Comparison of ENCODE assay signal across 10 mouse cellular contexts in genomic region chr2:30651831-30652230, GRCm38 (mm10). TPM values are rescaled to one million over a fixed set of nuclear protein-coding genes. Genes with fewer than 3 reads are reported as not detected.
DNase-seq lines count a peak whose midpoint lies in the region; ATAC-seq and TF ChIP-seq lines count a peak whose summit lies in the region.
"Had no signal": no experiment of that assay in that cellular context is flagged by ENCODE, and none has a peak within 500 bp of the region (broad histone marks: within the 10 kb centered on the region; RNA-seq: fewer than 3 reads in every experiment).

No protein-coding gene starts in this region.

- H3K4me3 ChIP-seq in kidney, embryonic 14.5 days (ENCODE audit: low read length): no peak overlapping the region
- no peak overlapping the region for H3K4me3 ChIP-seq in kidney, adult 2 months (ENCODE audit: insufficient read depth, low read depth, low read length)
- no peak overlapping the region for H3K4me3 ChIP-seq in forebrain, embryonic 10.5 days
- H3K4me3 ChIP-seq in hindbrain, embryonic 15.5 days: no peak overlapping the region
- H3K4me3 ChIP-seq in neural tube, embryonic 12.5 days: no peak overlapping the region
- H3K4me3 ChIP-seq: liver, embryonic 13.5 days had no signal

- no peak for TF ChIP-seq POLR2A in kidney, adult 2 months (IDR thresholded peaks at IDR 0.05; ENCODE audit: low read depth, low read length)

- H3K27me3 ChIP-seq in kidney, embryonic 14.5 days (ENCODE audit: control insufficient read depth, insufficient read depth, low read length): no peaks in the 10 kb centered on the region
- H3K27me3 ChIP-seq in kidney, adult 2 months (replicated peaks; ENCODE audit: control insufficient read depth, insufficient read depth, low read length): no peaks in the 10 kb centered on the region
- peaks cover 9% of the 10 kb centered on the region; the same call in 1 of the 2 replicates for H3K27me3 ChIP-seq in forebrain, embryonic 10.5 days (ENCODE audit: poor library complexity, severe bottlenecking)
- H3K27me3 ChIP-seq in hindbrain, embryonic 15.5 days: no peaks in the 10 kb centered on the region
- peaks cover 20% of the 10 kb centered on the region for H3K27me3 ChIP-seq in neural tube, embryonic 12.5 days (replicated peaks)
- H3K27me3 ChIP-seq: liver, embryonic 13.5 days had no signal

- no peak overlapping the region for H3K4me2 ChIP-seq in kidney, embryonic 14.5 days (replicated peaks; ENCODE audit: low read depth, low read length)
- no peak overlapping the region for H3K4me2 ChIP-seq in hindbrain, embryonic 15.5 days
- peak overlapping the region; percentile 24; the same call in 1 of the 2 replicates for H3K4me2 ChIP-seq in neural tube, embryonic 12.5 days (replicated peaks)
- H3K4me2 ChIP-seq: liver, embryonic 13.5 days had no signal

- no peak for DNase-seq in kidney, adult 2 months
- no peak for DNase-seq in forebrain, embryonic 10.5 days (ENCODE audit: extremely low spot score, low spot score)
- no peak for DNase-seq in gastrocnemius, adult 18-20 months (ENCODE audit: low spot score)
- no peak for DNase-seq in spleen, postnatal 36 days (ENCODE audit: low spot score in 2 of 2)
- DNase-seq: cerebellum, postnatal 36 days; liver, embryonic 13.5 days had no signal

- H3K36me3 ChIP-seq in kidney, embryonic 14.5 days (ENCODE audit: control insufficient read depth, insufficient read depth, low read length): no peaks in the 10 kb centered on the region
- H3K36me3 ChIP-seq in kidney, adult 2 months (ENCODE audit: control insufficient read depth, insufficient read depth, low read length): no peaks in the 10 kb centered on the region
- H3K36me3 ChIP-seq in forebrain, embryonic 10.5 days (replicated peaks): no peaks in the 10 kb centered on the region
- H3K36me3 ChIP-seq in hindbrain, embryonic 15.5 days: no peaks in the 10 kb centered on the region
- H3K36me3 ChIP-seq in neural tube, embryonic 12.5 days: no peaks in the 10 kb centered on the region
- H3K36me3 ChIP-seq: liver, embryonic 13.5 days had no signal

- no peak for ATAC-seq in kidney, embryonic 14.5 days (ENCODE audit: low FRiP score, low TSS enrichment)
- no peak for ATAC-seq in hindbrain, embryonic 15.5 days (ENCODE audit: low FRiP score, low read depth)
- no peak for ATAC-seq in neural tube, embryonic 12.5 days (ENCODE audit: low FRiP score, low read depth)
- no peak for ATAC-seq in frontal cortex, adult (ENCODE audit: low TSS enrichment)

- H3K4me1 ChIP-seq in kidney, embryonic 14.5 days (ENCODE audit: control insufficient read depth, insufficient read depth, low read length): peaks cover 40% of the 10 kb centered on the region
- H3K4me1 ChIP-seq in kidney, adult 2 months (ENCODE audit: control insufficient read depth, insufficient read depth, low read length): peaks cover 27% of the 10 kb centered on the region
- peaks cover 91% of the 10 kb centered on the region for H3K4me1 ChIP-seq in forebrain, embryonic 10.5 days
- peaks cover 79% of the 10 kb centered on the region for H3K4me1 ChIP-seq in hindbrain, embryonic 15.5 days (replicated peaks)
- peaks cover 77% of the 10 kb centered on the region for H3K4me1 ChIP-seq in neural tube, embryonic 12.5 days

- WGBS in kidney, embryonic 14.5 days: 92% methylated on average over 1 of the region's 1 CpGs
- 93% methylated on average over 1 of the region's 1 CpGs for WGBS in kidney, adult 2 months
- 89% methylated on average over 1 of the region's 1 CpGs for WGBS in forebrain, embryonic 10.5 days
- 92% methylated on average over 1 of the region's 1 CpGs for WGBS in hindbrain, embryonic 15.5 days
- WGBS in neural tube, embryonic 12.5 days: 83% methylated on average over 1 of the region's 1 CpGs

- no peak for TF ChIP-seq CTCF in kidney, adult 2 months (conservative IDR thresholded peaks at IDR 0.05; ENCODE audit: insufficient read depth, insufficient read length, low read depth, low read length)

- H3K27ac ChIP-seq in kidney, embryonic 14.5 days (ENCODE audit: low read depth, low read length): peak overlapping the region; percentile 98
- H3K27ac ChIP-seq in kidney, adult 2 months (ENCODE audit: insufficient read depth, low read depth, low read length): no peak overlapping the region
- peak overlapping the region; percentile 89 for H3K27ac ChIP-seq in forebrain, embryonic 10.5 days
- H3K27ac ChIP-seq in hindbrain, embryonic 15.5 days (replicated peaks): peak overlapping the region; percentile 87
- peak overlapping the region; percentile 86 for H3K27ac ChIP-seq in neural tube, embryonic 12.5 days
- H3K27ac ChIP-seq: liver, embryonic 13.5 days had no signal

- no peaks in the 10 kb centered on the region for H3K9me3 ChIP-seq in kidney, embryonic 14.5 days (ENCODE audit: control insufficient read depth, low read length)
- H3K9me3 ChIP-seq in forebrain, embryonic 10.5 days: peaks cover 5% of the 10 kb centered on the region; the same call in 1 of the 2 replicates
- no peaks in the 10 kb centered on the region for H3K9me3 ChIP-seq in hindbrain, embryonic 15.5 days
- no peaks in the 10 kb centered on the region for H3K9me3 ChIP-seq in neural tube, embryonic 12.5 days
- H3K9me3 ChIP-seq: liver, embryonic 13.5 days had no signal

- H3K9ac ChIP-seq in kidney, embryonic 14.5 days (ENCODE audit: low read depth, low read length): no peak overlapping the region
- H3K9ac ChIP-seq in hindbrain, embryonic 15.5 days: no peak overlapping the region
- no peak overlapping the region for H3K9ac ChIP-seq in neural tube, embryonic 12.5 days
- H3K9ac ChIP-seq: liver, embryonic 13.5 days had no signal

RNA-seq across cellular contexts. Expression of gene Cstad, which starts 57.0 kb away (rescaled TPM):
- polyA plus RNA-seq in kidney, embryonic 14.5 days (2014; fragmentation: Nextera tagmentation; extraction: Ambion mirVana): 0.91 and 1.7 TPM in 2 replicates
- polyA plus RNA-seq in kidney, adult 2 months (2012; rRNA removed): 1.2 and 1.3 TPM in 2 replicates
- polyA plus RNA-seq in forebrain, embryonic 10.5 days (2016; fragmentation: Nextera tagmentation; extraction: Ambion mirVana): 0.35 TPM in 1 of 2 replicates, not detected in the other
- 0.51 and 0.94 TPM in 2 replicates for polyA plus RNA-seq in hindbrain, embryonic 15.5 days (2015; fragmentation: Nextera tagmentation; extraction: Ambion mirVana)
- 0.57 and 1.3 TPM in 2 replicates for polyA plus RNA-seq in neural tube, embryonic 12.5 days (2016; fragmentation: Nextera tagmentation; extraction: Ambion mirVana)
- total RNA-seq in gastrocnemius, adult 18-20 months (2021): 1 to 10 TPM; 1.1 TPM
